Mouse (Mus musculus): ENCODE results near the gene Adam22. TPM values are rescaled to one million over a fixed set of nuclear protein-coding genes. Genes with fewer than 3 reads are reported as not detected.
"Not testable (repeated sequence)": the region's sequence is repeated elsewhere in the genome, so short reads cannot be mapped to it uniquely, and the experiment has no call there.

The Adam22 gene
- polyA plus RNA-seq, 1 experiment from 2014 or later = 11.5 TPM

DNA sequence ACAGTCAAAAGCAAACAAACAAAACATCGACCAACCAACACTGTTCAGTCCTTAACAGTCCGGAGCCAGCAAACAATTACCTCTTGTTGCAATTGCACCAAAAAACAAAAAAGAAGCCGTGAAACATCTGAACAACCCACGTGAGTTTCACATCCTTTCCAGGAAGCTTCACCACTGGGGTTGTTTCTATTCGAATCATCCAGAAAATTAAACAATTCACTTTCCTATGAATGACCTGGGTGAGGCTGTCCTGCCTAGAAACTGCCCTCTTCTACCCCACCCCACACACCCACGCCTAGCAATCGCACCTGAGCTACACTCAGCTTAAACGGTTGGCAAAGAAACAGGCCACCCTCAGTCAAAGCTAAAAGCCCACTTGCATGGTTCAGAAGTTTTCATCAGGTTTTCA, 312.2 kb downstream of the Adam22 start:
- ATAC-seq (ENCODE audit: insufficient number of reproducible peaks, insufficient read depth, low FRiP score, low read depth) = 0 out of 2 replicates have a peak, but pooled peaks have one; percentile 4
- Histone ChIP-seq H3K9ac (ENCODE audit: low read length) (peak overlapping the region; percentile 93), H3K27ac (replicated peaks in 1 of 2; ENCODE audit: control insufficient read depth in 1 of 2, insufficient read depth in 1 of 2, low read depth in 2 of 2, low read length in 2 of 2) (peak overlapping the region; percentile 94 to 95), H3K36me3 (ENCODE audit: control insufficient read depth, insufficient read depth, low read length) (peaks cover 27% of the 10 kb centered on the region), H3K27me3 (ENCODE audit: control insufficient read depth, insufficient read depth, low read length) (no peaks in the 10 kb centered on the region), H3K4me3 (ENCODE audit: control insufficient read depth in 1 of 2, insufficient read depth in 1 of 2, low read depth in 1 of 2, low read length in 2 of 2) (peak overlapping the region; percentile 87 to 92), H3K9me3 (ENCODE audit: control insufficient read depth, low read length) (no peaks in the 10 kb centered on the region), H3K4me1 (ENCODE audit: control insufficient read depth in 2 of 2, insufficient read depth in 2 of 2, low read length in 2 of 2) (peaks cover 9 to 20% of the 10 kb centered on the region in 2 experiments), H3K4me2 (ENCODE audit: low read length) (peak overlapping the region; percentile 70)
- WGBS = 36% methylated on average over 8 of the region's 8 CpGs

DNA sequence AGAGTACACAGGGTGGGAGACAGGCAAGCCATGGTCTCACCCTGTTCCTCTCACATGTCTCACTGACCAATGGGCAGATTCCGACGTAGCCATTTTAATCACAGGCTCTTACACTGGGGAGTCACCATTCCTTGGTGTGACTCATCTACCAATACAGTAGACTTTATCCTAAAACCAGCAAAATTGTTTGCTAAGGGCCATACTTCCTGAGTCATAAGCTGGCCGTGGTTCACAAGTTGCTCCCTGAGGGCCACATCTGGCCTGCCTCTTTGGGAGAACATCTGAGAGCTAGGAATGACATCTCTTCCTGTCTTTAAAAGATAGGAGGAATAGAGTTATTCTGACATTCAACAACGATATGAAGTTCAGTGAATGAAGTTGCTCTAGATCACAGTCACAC, 314.1 kb downstream of the Adam22 start:
- WGBS = 69% methylated on average over 4 of the region's 4 CpGs
- H3K4me3 ChIP-seq (ENCODE audit: control insufficient read depth in 1 of 2, insufficient read depth in 1 of 2, low read depth in 1 of 2, low read length in 2 of 2) = no peak overlapping the region
- peaks cover 9 to 20% of the 10 kb centered on the region in 2 experiments for H3K4me1 ChIP-seq (ENCODE audit: control insufficient read depth in 2 of 2, insufficient read depth in 2 of 2, low read length in 2 of 2)
- H3K36me3 ChIP-seq (ENCODE audit: control insufficient read depth, insufficient read depth, low read length) = peaks cover 10% of the 10 kb centered on the region
- no peak overlapping the region for H3K4me2 ChIP-seq (ENCODE audit: low read length)
- no peak overlapping the region for H3K27ac ChIP-seq (replicated peaks in 1 of 2; ENCODE audit: control insufficient read depth in 1 of 2, insufficient read depth in 1 of 2, low read depth in 2 of 2, low read length in 2 of 2)
- H3K27me3 ChIP-seq (ENCODE audit: control insufficient read depth, insufficient read depth, low read length) = no peaks in the 10 kb centered on the region
- no peak overlapping the region for H3K9ac ChIP-seq (ENCODE audit: low read length)
- H3K9me3 ChIP-seq (ENCODE audit: control insufficient read depth, low read length) = no peaks in the 10 kb centered on the region
- ATAC-seq (ENCODE audit: insufficient number of reproducible peaks, insufficient read depth, low FRiP score, low read depth) = no peak

DNA sequence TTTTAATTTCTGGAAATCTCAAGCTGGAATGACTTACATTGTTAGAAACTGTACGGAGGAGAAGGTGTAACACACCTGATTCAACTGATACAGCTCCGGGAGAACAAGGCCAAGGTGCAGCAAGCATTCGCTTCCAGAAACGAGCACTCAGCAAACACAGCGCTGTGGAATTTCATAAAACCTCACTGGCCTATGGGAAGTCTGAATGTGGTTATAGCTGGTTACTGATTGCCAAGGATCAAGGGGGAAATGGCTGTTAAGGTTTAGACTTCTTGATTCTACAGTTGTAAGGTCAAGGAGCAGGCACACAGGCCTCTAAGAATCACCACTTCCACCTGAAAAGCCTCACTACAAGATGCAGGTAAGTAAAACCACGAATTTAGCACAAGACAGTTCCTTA, 322.1 kb downstream of the Adam22 start, which contains the start of gene Sri:
Gene Sri, plus strand, starts transcription at position 224 of the 400 bp plus-strand sequence.
- Histone ChIP-seq H3K4me3 (ENCODE audit: control insufficient read depth in 1 of 2, insufficient read depth in 1 of 2, low read depth in 1 of 2, low read length in 2 of 2) (no peak within 1 kb of the TSS), H3K4me1 (ENCODE audit: control insufficient read depth in 2 of 2, insufficient read depth in 2 of 2, low read length in 2 of 2) (no peaks in the 10 kb centered on the region), H3K27ac (replicated peaks in 1 of 2; ENCODE audit: control insufficient read depth in 1 of 2, insufficient read depth in 1 of 2, low read depth in 2 of 2, low read length in 2 of 2) (no peak within 1 kb of the TSS), H3K36me3 (ENCODE audit: control insufficient read depth, insufficient read depth, low read length) (no peaks in the 10 kb centered on the region), H3K9ac (ENCODE audit: low read length) (no peak within 1 kb of the TSS), H3K9me3 (ENCODE audit: control insufficient read depth, low read length) (no peaks in the 10 kb centered on the region), H3K27me3 (ENCODE audit: control insufficient read depth, insufficient read depth, low read length) (no peaks in the 10 kb centered on the region), H3K4me2 (ENCODE audit: low read length) (no peak within 1 kb of the TSS)
- 76% methylated on average over 6 of the region's 6 CpGs for WGBS
- ATAC-seq (ENCODE audit: insufficient number of reproducible peaks, insufficient read depth, low FRiP score, low read depth) = no peak

DNA sequence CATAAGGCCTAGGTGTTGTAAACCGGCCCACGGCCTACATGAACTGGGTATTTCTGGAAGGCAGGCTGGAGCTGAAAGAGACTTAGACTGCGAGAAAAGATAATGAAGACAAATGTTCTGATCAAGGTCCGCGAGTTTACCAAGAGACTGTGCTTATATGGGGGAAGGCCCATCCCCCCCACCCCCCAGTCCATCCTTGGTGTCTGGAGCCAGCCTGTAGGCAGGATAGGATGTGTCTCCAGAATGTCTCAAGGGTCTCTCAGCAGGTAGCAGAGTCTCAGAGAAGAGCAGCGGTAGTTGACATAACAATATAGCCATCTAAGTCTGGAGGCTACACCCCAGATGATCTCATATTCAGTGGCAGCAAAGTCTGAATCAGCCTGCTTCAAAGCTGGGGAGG, 333.4 kb downstream of the Adam22 start:
- H3K4me3 ChIP-seq (ENCODE audit: control insufficient read depth in 1 of 2, insufficient read depth in 1 of 2, low read depth in 1 of 2, low read length in 2 of 2); H3K4me2 ChIP-seq (ENCODE audit: low read length); H3K27me3 ChIP-seq (ENCODE audit: control insufficient read depth, insufficient read depth, low read length); H3K27ac ChIP-seq (replicated peaks in 1 of 2; ENCODE audit: control insufficient read depth in 1 of 2, insufficient read depth in 1 of 2, low read depth in 2 of 2, low read length in 2 of 2); H3K9ac ChIP-seq (ENCODE audit: low read length); ATAC-seq (ENCODE audit: insufficient number of reproducible peaks, insufficient read depth, low FRiP score, low read depth); H3K9me3 ChIP-seq (ENCODE audit: control insufficient read depth, low read length); H3K4me1 ChIP-seq (ENCODE audit: control insufficient read depth in 2 of 2, insufficient read depth in 2 of 2, low read length in 2 of 2); H3K36me3 ChIP-seq (ENCODE audit: control insufficient read depth, insufficient read depth, low read length): not testable (repeated sequence)
- WGBS = 87% methylated on average over 6 of the region's 6 CpGs

Small RNAs within 50 kb of the gene (microRNA-seq; reads per million reads assigned to microRNA genes)
- not detected for gene Gm24196

Other genes with a start within 250 kb of the Adam22 start
- 26.4 and 29.7 TPM in 2 replicates for gene Dbf4, start 54.6 kb upstream of the Adam22 start, polyA plus RNA-seq (2014; fragmentation: Nextera tagmentation; extraction: Ambion mirVana)
- gene Slc25a40, start 54.7 kb upstream of the Adam22 start, polyA plus RNA-seq (2014; fragmentation: Nextera tagmentation; extraction: Ambion mirVana) = 14.1 and 14.5 TPM in 2 replicates